Mouse (Mus musculus) hindbrain, embryonic 13.5 days (tissue): Measurements from ENCODE around the gene Elmsan1. TPM values are rescaled to one million over a fixed set of nuclear protein-coding genes. Genes with fewer than 3 reads are reported as not detected.
"Not testable (repeated sequence)": the region's sequence is repeated elsewhere in the genome, so short reads cannot be mapped to it uniquely, and the experiment has no call there.

Experiments
- ATAC-seq: fragments of 200-750 bp; cut with Nextera tagmentation; 2 replicates; pipeline ENCODE4 v1.8.0; 2017; ENCODE audit warnings: moderate TSS enrichment; ENCODE audit not compliant: low FRiP score
- H3K27ac ChIP-seq: fragments of 300-500 bp; sonication (generic); 2 replicates; pipeline ENCODE4 v1.5.1; 2015; ENCODE audit warnings: inconsistent platforms, mild to moderate bottlenecking, moderate library complexity
- H3K27me3 ChIP-seq: fragments of 300-500 bp; sonication (generic); 2 replicates; pipeline ENCODE4 v1.6.1; 2015; ENCODE audit warnings: mild to moderate bottlenecking, inconsistent platforms
- H3K36me3 ChIP-seq: fragments of 300-500 bp; sonication (generic); 2 replicates; pipeline ENCODE4 v1.6.1; 2015; ENCODE audit warnings: mild to moderate bottlenecking, inconsistent platforms
- H3K4me1 ChIP-seq: fragments of 300-500 bp; sonication (generic); replicated peaks from 2 replicates; pipeline ENCODE4 v1.6.1; 2015; ENCODE audit warnings: inconsistent platforms
- H3K4me2 ChIP-seq: fragments of 300-500 bp; sonication (generic); 2 replicates; pipeline ENCODE4 v1.6.1; 2015; ENCODE audit warnings: inconsistent platforms, mild to moderate bottlenecking, moderate library complexity
- H3K4me3 ChIP-seq: fragments of 300-500 bp; sonication (generic); 2 replicates; pipeline ENCODE4 v1.5.1; 2015; ENCODE audit warnings: mild to moderate bottlenecking, inconsistent platforms
- H3K9ac ChIP-seq: fragments of 300-500 bp; sonication (generic); 2 replicates; pipeline ENCODE4 v1.6.1; 2015; ENCODE audit warnings: mild to moderate bottlenecking, inconsistent platforms
- H3K9me3 ChIP-seq: fragments of 300-500 bp; sonication (generic); 2 replicates; pipeline ENCODE4 v1.6.1; 2016; ENCODE audit warnings: inconsistent platforms
- WGBS: fragments of 180-500 bp; shearing (Covaris S2); methylation state at CpG from one replicate; pipeline ENCODE4 v1.1.7; 2015; 5-methylcytosine and 5-hydroxymethylcytosine counted together
- polyA plus RNA-seq: library from polyadenylated mRNA; unstranded; fragments of >200 nt; fragmentation: Nextera tagmentation; extraction: Ambion mirVana; gene quantifications from 2 replicates; pipeline ENCODE4 v1.2.1, GENCODE M21; 2015

Gene Elmsan1
- polyA plus RNA-seq, 1 experiment from 2014 or later, result 5.1 TPM

DNA sequence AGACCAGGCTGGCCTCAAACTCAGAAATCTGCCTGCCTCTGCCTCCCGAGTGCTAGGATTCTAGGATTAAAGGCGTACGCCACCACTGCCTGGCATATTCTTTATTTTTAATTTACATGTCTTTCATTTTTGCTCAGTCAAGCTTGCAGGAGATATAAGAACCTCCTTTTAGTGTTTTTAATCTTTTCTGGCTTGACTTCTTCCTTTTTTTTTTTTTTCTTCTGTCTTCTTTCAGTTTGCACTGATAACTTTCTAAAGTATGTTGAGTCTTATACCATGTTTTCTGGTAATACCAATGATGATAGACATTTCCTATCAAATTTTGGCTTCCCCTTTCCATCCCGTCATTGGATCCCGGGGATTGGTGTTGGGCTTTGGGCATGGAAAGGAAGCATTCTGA lies 99.1 kb downstream of the Elmsan1 start:
- H3K4me3 ChIP-seq, result no peak overlapping the region
- H3K36me3 ChIP-seq, result peaks cover 4% of the 10 kb centered on the region
- no peak overlapping the region for H3K4me2 ChIP-seq
- no peaks in the 10 kb centered on the region for H3K9me3 ChIP-seq
- H3K27me3 ChIP-seq, result no peaks in the 10 kb centered on the region
- H3K9ac ChIP-seq, result no peak overlapping the region
- no peak overlapping the region for H3K27ac ChIP-seq
- WGBS, result 92% methylated on average over 5 of the region's 5 CpGs
- peaks cover 9% of the 10 kb centered on the region for H3K4me1 ChIP-seq
- no peak for ATAC-seq

DNA sequence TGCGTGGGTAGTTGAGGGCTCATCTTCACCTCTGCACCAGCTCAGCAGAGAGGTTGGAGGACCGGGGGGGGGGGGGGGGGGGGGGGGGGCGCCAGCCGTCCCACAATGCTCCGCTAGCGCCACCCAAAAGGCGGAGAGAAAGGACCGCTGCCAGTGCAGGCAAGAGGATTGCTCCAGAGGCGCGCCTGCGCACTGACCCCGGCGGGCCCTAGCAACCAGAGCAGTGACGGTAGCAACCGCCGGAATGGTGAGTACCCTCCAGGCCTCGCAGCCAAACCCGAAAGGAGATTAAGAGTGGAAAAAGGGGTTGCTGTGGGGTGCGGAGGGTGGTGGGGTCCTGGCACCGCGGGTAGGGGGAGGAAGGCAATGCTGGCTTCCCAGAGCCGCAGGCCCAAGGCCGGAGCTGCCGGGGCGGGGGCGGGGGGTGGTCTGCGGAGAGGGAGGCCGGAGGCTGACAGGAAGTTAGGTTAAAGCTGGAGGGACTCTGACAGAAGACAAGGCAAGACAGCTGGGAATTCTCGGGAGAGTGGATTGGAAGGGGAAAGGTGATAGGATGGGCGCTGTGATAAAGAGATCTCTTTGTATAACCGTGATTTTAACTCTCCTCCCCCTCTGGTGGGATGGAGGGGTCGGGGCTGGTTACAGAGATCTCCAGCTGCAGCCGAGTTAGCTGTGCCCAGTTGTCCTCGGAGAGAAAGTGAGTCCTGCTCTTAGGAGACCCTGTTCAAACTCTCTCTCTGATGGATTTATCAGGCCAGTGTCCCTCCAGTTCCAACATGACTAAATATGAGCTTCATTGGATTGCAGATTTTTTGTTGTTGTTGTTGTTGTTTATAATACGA lies 104.3 kb downstream of the Elmsan1 start, which contains the start of gene Dnal1:
TSS of gene Dnal1 (plus strand) at position 214 of the 842 bp plus-strand sequence.
- H3K4me1 ChIP-seq, result peaks cover 10% of the 10 kb centered on the region
- H3K9ac ChIP-seq, result peak within 1 kb of the TSS; percentile 84
- H3K9me3 ChIP-seq, result no peaks in the 10 kb centered on the region
- no peaks in the 10 kb centered on the region for H3K36me3 ChIP-seq
- ATAC-seq, result peak; percentile 95
- WGBS, result 4% methylated on average over 30 of the region's 35 CpGs
- peak within 1 kb of the TSS; percentile 84 for H3K4me2 ChIP-seq
- no peaks in the 10 kb centered on the region for H3K27me3 ChIP-seq
- peak within 1 kb of the TSS; percentile 79 for H3K4me3 ChIP-seq
- peak within 1 kb of the TSS; percentile 77 for H3K27ac ChIP-seq

DNA sequence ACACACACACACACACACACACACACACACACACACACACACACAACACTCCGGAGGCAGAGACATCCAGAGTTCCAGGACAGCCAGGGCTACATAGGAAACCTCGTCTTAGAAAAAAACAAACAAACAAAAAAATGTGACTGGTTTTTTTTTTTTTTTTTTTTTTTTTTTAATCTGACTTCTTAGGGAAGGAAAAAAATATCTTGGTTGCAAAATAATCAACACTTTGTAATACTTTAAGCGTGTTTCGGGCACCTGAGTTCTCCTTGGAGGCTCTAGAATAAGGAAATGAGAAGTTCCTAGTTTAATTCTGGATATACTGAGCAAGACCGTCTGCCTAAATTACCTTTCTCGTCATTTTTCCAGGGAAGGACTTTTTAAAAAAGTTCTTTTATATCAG lies 105.0 kb downstream of the Elmsan1 start:
- Histone ChIP-seq H3K36me3 (no peaks in the 10 kb centered on the region), H3K27me3 (no peaks in the 10 kb centered on the region), H3K4me1 (peaks cover 10% of the 10 kb centered on the region), H3K4me2 (peak overlapping the region; percentile 84), H3K27ac (no peak overlapping the region), H3K9me3 (no peaks in the 10 kb centered on the region), H3K4me3 (peak overlapping the region; percentile 79), H3K9ac (no peak overlapping the region)
- ATAC-seq, result no peak
- 57% methylated on average over 6 of the region's 6 CpGs for WGBS

DNA sequence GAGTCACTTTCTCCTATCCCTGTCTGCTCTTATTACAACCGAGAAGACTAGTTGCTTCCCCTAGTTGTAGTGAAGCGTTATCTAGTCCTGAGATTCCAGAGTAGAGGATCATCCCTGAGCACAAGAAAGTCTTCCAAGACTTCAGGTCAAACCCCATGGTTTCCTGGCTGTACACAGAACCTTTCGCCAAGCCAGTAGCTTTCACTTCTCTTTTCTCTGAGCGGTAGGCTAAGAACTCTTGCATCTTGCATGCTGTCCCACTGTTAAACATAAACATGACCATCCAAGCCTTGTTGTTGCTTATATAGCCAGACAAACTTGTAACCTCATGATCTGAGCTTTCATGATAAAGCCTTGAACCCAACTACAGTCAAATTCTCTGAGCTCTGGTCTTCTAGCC lies 107.9 kb downstream of the Elmsan1 start:
- Histone ChIP-seq H3K9ac (no peak overlapping the region), H3K36me3 (no peaks in the 10 kb centered on the region), H3K27me3 (no peaks in the 10 kb centered on the region), H3K27ac (no peak overlapping the region), H3K4me3 (no peak overlapping the region), H3K4me1 (peaks cover 10% of the 10 kb centered on the region), H3K9me3 (no peaks in the 10 kb centered on the region), H3K4me2 (no peak overlapping the region)
- ATAC-seq, result no peak
- WGBS, result 100% methylated on average over 4 of the region's 4 CpGs

DNA sequence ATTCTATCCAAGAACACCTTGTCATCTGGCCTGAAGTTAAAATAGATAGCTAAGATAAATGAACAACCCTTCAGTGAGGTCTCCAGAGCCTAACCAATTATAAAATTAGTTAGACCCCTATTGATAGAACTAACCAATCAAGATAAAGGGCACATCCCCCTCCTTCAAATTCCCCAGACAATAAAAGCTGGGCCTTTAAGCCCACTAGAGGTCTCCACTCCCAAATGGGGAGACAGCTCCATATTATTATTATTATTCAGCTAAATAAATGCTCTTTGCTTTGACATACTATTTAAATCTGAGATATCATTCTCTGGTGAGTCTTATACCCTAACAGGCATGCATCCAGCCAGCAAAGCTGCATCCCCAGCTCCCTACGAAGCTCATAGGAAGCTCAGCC lies 108.8 kb downstream of the Elmsan1 start:
- no peaks in the 10 kb centered on the region for H3K27me3 ChIP-seq
- H3K9me3 ChIP-seq, result no peaks in the 10 kb centered on the region
- no peak overlapping the region for H3K4me3 ChIP-seq
- no peak overlapping the region for H3K27ac ChIP-seq
- WGBS, result 76% methylated on average over 1 of the region's 1 CpGs
- no peak for ATAC-seq
- peaks cover 4% of the 10 kb centered on the region for H3K4me1 ChIP-seq
- no peaks in the 10 kb centered on the region for H3K36me3 ChIP-seq
- H3K9ac ChIP-seq, result no peak overlapping the region
- no peak overlapping the region for H3K4me2 ChIP-seq

DNA sequence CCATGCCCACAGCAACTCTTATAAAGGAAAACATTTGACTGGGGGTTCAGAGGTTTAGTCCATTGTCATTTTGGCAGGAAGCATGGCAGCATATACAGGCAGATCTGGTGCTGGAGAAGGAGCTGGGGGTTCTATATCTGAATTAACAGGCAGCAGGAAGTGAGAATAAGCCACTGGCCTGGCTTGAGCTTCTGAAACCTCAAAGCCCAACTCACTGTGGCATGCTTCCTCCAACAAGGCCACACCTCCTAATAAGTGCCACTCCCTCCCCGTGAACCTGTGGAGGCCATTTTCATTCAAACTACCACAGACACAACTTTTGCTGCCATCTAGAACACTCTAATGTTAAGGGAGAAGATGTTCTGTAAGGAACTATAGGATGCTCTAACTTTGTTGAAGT lies 111.0 kb downstream of the Elmsan1 start:
- no peak overlapping the region for H3K9ac ChIP-seq
- no peaks in the 10 kb centered on the region for H3K36me3 ChIP-seq
- ATAC-seq, result no peak
- H3K9me3 ChIP-seq, result no peaks in the 10 kb centered on the region
- no peak overlapping the region for H3K4me2 ChIP-seq
- no peak overlapping the region for H3K4me3 ChIP-seq
- H3K4me1 ChIP-seq, result no peaks in the 10 kb centered on the region
- H3K27ac ChIP-seq, result no peak overlapping the region
- no peaks in the 10 kb centered on the region for H3K27me3 ChIP-seq
- WGBS, result 82% methylated on average over 1 of the region's 1 CpGs

DNA sequence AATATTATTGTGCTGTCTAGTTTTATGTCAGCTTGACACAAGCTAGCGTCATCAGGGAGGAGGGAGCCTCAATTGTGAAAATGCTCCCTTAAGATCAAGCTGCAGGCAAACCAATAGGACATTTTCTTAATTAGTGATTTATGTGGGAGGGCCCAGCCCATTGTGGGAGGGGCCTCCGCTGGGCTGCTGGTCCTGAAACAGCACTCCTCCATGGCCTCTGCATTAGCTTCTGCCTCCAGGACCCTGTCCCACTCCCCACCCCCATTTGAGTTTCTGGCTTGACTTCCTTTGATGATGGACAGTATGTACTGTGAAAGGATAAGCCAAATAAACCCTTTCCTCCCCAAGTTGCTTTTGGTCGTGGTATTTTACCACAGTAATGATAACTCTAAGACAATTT lies 111.7 kb downstream of the Elmsan1 start:
- Histone ChIP-seq H3K9me3 (no peaks in the 10 kb centered on the region), H3K4me2 (no peak overlapping the region), H3K27ac (no peak overlapping the region), H3K4me1 (no peaks in the 10 kb centered on the region), H3K36me3 (no peaks in the 10 kb centered on the region), H3K27me3 (no peaks in the 10 kb centered on the region), H3K4me3 (no peak overlapping the region), H3K9ac (no peak overlapping the region)
- WGBS, result 75% methylated on average over 3 of the region's 3 CpGs
- no peak for ATAC-seq

DNA sequence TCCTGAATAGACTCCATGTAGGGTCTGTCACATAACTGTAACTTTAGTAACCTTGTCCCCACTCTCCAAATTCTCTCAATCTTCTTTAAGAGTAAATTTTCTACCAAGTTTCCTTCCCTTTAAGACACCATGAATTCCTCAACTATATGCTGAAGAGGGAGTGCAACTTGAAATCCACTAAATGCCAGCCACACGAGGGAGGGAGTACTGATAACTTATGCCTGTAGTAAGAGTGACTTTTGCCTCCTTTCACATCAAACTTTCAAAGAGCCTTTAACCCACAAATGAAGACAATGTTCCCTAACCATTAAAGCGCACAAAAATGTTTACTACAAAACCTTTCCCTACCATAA lies 117.2 kb downstream of the Elmsan1 start:
- H3K4me1 ChIP-seq, result no peaks in the 10 kb centered on the region
- H3K9ac ChIP-seq, result peak overlapping the region; percentile 77; the same call in 1 of the 2 replicates
- H3K4me2 ChIP-seq, result peak overlapping the region; percentile 71
- no peaks in the 10 kb centered on the region for H3K36me3 ChIP-seq
- 62% methylated on average over 2 of the region's 2 CpGs for WGBS
- no peak overlapping the region for H3K27ac ChIP-seq
- no peaks in the 10 kb centered on the region for H3K9me3 ChIP-seq
- 0 out of 2 replicates have a peak, but pooled peaks cover 3% of the 10 kb centered on the region for H3K27me3 ChIP-seq
- peak overlapping the region; percentile 54 for H3K4me3 ChIP-seq
- no peak for ATAC-seq

DNA sequence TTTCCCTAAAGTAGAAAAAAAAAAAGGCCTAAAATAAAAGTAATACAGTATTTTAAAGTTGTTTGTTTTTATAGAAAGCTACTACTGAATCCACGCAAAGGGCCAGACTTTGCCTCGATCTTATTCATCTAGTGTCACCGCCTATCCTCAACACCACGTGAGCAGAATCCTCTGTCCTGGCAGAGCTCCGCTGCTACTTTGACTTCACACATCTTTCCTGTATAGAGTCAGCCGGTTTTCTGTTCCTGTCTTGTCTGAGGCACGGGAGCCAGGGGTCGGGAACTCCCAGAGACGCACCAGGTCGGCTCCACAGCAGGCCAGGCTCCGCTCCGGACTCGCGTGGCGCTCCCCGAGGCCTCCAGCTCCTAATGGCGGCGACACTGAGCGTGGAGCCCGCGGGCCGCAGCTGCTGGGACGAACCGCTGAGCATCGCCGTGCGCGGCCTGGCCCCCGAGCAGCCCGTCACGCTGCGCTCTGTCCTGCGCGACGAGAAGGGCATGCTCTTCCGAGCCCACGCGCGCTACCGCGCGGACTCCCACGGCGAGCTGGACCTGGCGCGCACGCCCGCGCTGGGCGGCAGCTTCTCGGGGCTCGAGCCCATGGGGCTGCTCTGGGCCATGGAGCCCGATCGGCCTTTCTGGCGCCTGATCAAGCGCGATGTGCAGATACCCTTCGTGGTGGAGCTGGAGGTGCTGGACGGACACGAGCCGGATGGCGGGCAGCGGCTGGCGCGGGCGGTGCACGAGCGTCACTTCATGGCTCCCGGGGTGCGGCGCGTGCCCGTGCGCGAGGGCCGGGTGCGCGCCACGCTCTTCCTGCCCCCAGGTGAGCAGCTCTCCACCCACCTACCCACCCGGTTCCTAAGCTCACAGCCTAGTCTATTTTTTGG lies 117.8 kb downstream of the Elmsan1 start, which contains the start of gene Acot6:
TSS of gene Acot6 (plus strand) at position 51 of the 889 bp plus-strand sequence.
- peak; percentile 65 for ATAC-seq

DNA sequence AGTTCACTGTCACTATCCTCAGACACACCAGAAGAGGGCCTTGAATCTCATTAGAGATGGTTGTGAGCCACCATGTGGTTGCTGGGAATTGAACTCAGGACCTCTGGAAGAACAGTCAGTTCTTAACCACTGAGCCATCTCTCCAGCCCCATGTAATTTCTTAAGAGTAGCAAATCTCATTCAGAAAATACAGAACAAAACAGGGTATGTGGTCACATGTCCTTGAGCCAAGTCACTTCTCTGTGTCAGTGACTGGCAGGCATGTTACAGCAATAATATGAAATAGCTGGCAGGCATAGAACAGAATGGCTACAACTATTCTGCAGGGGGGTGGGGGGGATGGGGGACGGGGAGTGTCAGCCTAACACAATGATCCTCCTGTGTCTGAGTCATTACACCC lies 118.6 kb downstream of the Elmsan1 start:
- Histone ChIP-seq H3K4me1 (no peaks in the 10 kb centered on the region), H3K4me2 (peak overlapping the region; percentile 71), H3K9ac (no peak overlapping the region), H3K36me3 (no peaks in the 10 kb centered on the region), H3K27me3 (0 out of 2 replicates have a peak, but pooled peaks cover 3% of the 10 kb centered on the region), H3K27ac (no peak overlapping the region), H3K9me3 (0 out of 2 replicates have a peak, but pooled peaks cover 3% of the 10 kb centered on the region), H3K4me3 (0 out of 2 replicates have a peak overlapping the region, but pooled peaks have one; percentile 54)
- WGBS, result 25% methylated on average over 1 of the region's 1 CpGs
- no peak for ATAC-seq

More for the DNA sequence above, 117.8 kb downstream of the Elmsan1 start, which contains the start of gene Acot6:
- Histone ChIP-seq H3K4me2 (peak within 1 kb of the TSS; percentile 71), H3K4me3 (peak within 1 kb of the TSS; percentile 54), H3K9ac (peak within 1 kb of the TSS; percentile 77), H3K27ac (peak within 1 kb of the TSS; percentile 62)
- H3K9me3 ChIP-seq, H3K4me1 ChIP-seq, H3K27me3 ChIP-seq, H3K36me3 ChIP-seq: not testable (repeated sequence)
- under 1% methylated on average over 77 of the region's 80 CpGs for WGBS

DNA sequence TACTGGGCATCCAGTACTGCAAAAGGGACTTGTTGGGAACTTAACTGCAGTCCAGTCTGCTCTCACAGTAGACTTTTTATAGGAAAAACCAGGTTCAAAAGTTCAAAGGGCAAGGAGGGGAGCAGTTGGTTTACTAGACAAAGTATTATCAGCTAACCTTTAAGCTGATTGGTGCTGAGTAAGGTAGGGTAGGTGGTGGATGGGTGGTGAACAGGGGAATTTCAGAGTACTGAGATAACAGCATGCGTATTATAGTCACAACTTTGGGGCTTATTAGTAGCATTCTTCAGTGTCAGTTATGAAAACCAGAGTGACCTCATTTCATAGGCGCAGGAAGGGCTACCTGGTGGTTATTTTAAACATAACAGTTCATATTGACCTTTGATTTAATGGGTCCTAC lies 119.1 kb downstream of the Elmsan1 start:
- H3K4me2 ChIP-seq, result no peak overlapping the region
- H3K36me3 ChIP-seq, result no peaks in the 10 kb centered on the region
- no peak for ATAC-seq
- H3K27me3 ChIP-seq, result 0 out of 2 replicates have a peak, but pooled peaks cover 3% of the 10 kb centered on the region
- WGBS, result 96% methylated on average over 2 of the region's 2 CpGs
- no peak overlapping the region for H3K9ac ChIP-seq
- H3K4me1 ChIP-seq, result no peaks in the 10 kb centered on the region
- H3K27ac ChIP-seq, result no peak overlapping the region
- no peak overlapping the region for H3K4me3 ChIP-seq
- 0 out of 2 replicates have a peak, but pooled peaks cover 3% of the 10 kb centered on the region for H3K9me3 ChIP-seq
